Mouse (Mus musculus): ENCODE measurements around the gene Gpr19. TPM values are rescaled to one million over a fixed set of nuclear protein-coding genes. Genes with fewer than 3 reads are reported as not detected.

Gene Gpr19
- polyA plus RNA-seq, 1 experiment from 2014 or later, result 9.8 TPM

DNA sequence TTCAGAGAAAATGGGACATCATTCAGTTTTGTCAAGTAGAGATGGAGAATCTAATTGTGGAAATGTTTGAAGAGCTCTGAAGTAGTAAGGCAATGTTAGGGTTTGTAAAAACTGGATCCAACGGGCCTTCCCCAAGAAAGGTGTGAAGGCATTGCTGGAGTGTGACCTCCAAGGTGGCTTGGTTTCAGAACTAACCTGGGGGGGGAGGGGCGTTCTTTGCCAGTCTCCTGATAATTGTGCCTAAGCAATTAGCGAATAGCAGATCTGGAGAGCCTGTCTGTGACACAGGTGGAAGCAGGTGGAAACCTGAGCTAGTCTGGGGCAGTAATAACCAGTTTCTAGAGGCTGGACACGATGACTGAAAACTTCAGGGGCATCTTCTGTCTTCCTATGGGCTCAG is 52.7 kb downstream of the Gpr19 start:
- TF ChIP-seq EP300 (IDR thresholded peaks at IDR 0.05) (no peak), CTCF (IDR thresholded peaks at IDR 0.05) (no peak)
- DNase-seq (ENCODE audit: low spot score) (no peak), ATAC-seq (no peak)
- no peaks in the 10 kb centered on the region for H3K4me1 ChIP-seq (ENCODE audit: insufficient read depth, low read depth, low read length)
- H3K27ac ChIP-seq (ENCODE audit: low read length), result no peak overlapping the region
- H3K27me3 ChIP-seq (replicated peaks; ENCODE audit: insufficient read depth, low read length), result no peaks in the 10 kb centered on the region
- H3K4me2 ChIP-seq (replicated peaks; ENCODE audit: low read depth, low read length), result no peak overlapping the region
- peaks cover 10% of the 10 kb centered on the region; the same call in 1 of the 2 replicates for H3K36me3 ChIP-seq (ENCODE audit: insufficient read depth, low read length)
- H3K4me3 ChIP-seq (ENCODE audit: low read depth, low read length), result no peak overlapping the region
- H3K9me3 ChIP-seq (ENCODE audit: low read length), result no peaks in the 10 kb centered on the region
- 69% methylated on average over 4 of the region's 4 CpGs for WGBS
- H3K9ac ChIP-seq (replicated peaks; ENCODE audit: low read depth), result no peak overlapping the region

DNA sequence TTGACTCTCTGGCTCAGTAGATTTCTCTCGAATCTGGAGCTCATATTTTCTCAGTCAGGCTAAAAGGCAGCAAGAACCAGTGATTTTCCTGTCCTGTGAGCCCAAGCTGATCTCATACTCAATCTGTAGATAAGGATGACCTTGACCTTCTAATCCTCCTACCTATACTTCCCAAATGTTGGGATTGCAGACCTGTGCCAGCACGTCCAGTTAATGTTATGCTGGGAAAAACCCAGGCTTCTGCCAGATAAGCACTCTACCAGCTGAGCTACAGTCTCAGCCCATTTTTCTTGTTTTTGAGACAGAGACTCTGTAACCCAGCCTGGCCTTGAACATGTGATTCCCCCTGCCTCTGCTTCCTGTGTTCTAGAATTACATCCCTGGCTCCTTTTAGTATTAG is 58.0 kb downstream of the Gpr19 start:
- Histone ChIP-seq H3K36me3 (ENCODE audit: insufficient read depth, low read length) (no peaks in the 10 kb centered on the region), H3K9ac (replicated peaks; ENCODE audit: low read depth) (no peak overlapping the region; the same call in 1 of the 2 replicates), H3K4me1 (ENCODE audit: insufficient read depth, low read depth, low read length) (no peaks in the 10 kb centered on the region), H3K27me3 (replicated peaks; ENCODE audit: insufficient read depth, low read length) (no peaks in the 10 kb centered on the region), H3K4me2 (replicated peaks; ENCODE audit: low read depth, low read length) (no peak overlapping the region), H3K27ac (ENCODE audit: low read length) (no peak overlapping the region), H3K9me3 (ENCODE audit: low read length) (no peaks in the 10 kb centered on the region), H3K4me3 (ENCODE audit: low read depth, low read length) (no peak overlapping the region)
- ATAC-seq (no peak), DNase-seq (ENCODE audit: low spot score) (no peak)
- WGBS, result 81% methylated on average over 2 of the region's 2 CpGs
- TF ChIP-seq CTCF (IDR thresholded peaks at IDR 0.05) (no peak), EP300 (IDR thresholded peaks at IDR 0.05) (no peak)

DNA sequence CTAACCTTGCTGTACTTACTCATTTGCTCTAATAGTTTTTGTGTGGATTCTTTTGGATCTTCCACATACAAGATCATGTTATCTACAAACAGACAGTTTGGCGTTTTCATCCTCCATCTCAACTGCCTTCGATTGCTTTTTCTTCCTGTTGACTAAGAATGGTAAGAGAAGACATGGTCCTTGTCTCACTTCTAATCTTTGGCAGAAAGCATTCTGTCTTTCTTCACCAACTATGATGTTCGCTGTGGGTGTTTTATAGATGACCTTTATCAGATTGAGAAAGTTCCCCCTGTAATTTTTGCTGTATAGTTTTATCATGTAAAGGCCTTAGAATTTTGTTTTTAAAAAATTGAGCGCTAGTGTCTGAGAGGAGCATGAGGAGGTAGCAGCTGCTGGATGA is 60.3 kb downstream of the Gpr19 start:
- Histone ChIP-seq H3K4me3 (ENCODE audit: low read depth, low read length) (no peak overlapping the region), H3K36me3 (ENCODE audit: insufficient read depth, low read length) (no peaks in the 10 kb centered on the region), H3K27me3 (replicated peaks; ENCODE audit: insufficient read depth, low read length) (no peaks in the 10 kb centered on the region), H3K27ac (ENCODE audit: low read length) (no peak overlapping the region), H3K4me2 (replicated peaks; ENCODE audit: low read depth, low read length) (no peak overlapping the region), H3K9ac (replicated peaks; ENCODE audit: low read depth) (no peak overlapping the region), H3K9me3 (ENCODE audit: low read length) (no peaks in the 10 kb centered on the region), H3K4me1 (ENCODE audit: insufficient read depth, low read depth, low read length) (no peaks in the 10 kb centered on the region)
- WGBS, result 86% methylated on average over 4 of the region's 4 CpGs
- TF ChIP-seq CTCF (IDR thresholded peaks at IDR 0.05) (no peak), EP300 (IDR thresholded peaks at IDR 0.05) (no peak)
- ATAC-seq (no peak), DNase-seq (ENCODE audit: low spot score) (no peak)

DNA sequence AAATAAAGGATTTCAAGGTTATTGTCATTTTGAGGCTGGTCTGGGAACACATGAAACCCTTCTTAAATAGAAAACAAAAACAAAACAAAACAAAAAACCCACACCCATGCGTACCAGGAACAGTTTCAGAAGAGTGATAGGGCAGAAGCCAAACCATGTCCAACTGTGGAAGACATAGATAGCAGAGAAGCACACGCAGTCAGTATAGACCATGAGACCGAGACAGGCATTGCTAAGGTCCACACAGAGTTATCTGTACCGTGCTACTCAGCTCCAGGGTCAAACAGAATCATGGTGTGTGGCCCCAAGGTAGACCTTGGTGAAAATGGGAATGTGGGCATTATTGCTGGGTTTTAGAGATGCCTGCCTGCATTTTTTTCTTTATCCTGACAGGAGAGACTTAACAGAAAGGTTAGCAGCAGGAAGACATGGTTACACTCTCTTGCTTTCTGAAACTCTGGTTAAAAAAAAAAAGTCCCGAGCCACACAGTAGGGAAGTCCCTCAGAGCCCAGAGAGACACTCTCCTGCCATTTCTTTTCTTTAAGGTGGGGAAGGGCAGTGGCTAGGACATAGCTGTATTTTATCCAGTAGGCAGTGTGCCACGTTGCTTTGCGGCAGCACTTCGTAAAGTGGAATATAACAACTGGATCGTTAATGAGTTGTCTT is 63.7 kb downstream of the Gpr19 start:
- TF ChIP-seq CTCF (IDR thresholded peaks at IDR 0.05) (no peak), EP300 (IDR thresholded peaks at IDR 0.05) (no peak)

DNA sequence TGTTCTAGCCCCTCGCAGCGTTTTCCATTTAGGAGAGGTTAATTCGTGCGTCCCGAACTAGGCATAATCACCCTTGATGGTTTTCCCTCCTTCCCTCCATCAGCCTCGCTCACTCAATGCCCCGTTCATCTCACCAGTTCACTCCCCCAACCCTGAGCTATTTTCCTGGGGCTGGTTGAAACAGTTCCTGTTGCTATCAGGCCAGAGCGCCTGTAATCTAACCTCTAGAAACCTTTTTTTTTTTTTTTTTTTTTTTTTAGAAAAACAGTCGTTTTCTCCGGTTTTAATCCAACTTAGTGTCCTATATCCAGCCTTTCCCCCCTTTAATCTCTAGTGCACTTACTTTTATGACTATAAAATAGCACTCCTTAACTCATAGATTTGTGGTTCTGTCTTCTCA is 67.6 kb downstream of the Gpr19 start:
- H3K9me3 ChIP-seq (ENCODE audit: low read length), result no peaks in the 10 kb centered on the region
- H3K27ac ChIP-seq (ENCODE audit: low read length), result peak overlapping the region; percentile 98
- TF ChIP-seq CTCF (IDR thresholded peaks at IDR 0.05) (no peak), EP300 (IDR thresholded peaks at IDR 0.05) (no peak)
- peak overlapping the region; percentile 70 for H3K4me3 ChIP-seq (ENCODE audit: low read depth, low read length)
- H3K4me2 ChIP-seq (replicated peaks; ENCODE audit: low read depth, low read length), result peak overlapping the region; percentile 66
- peak overlapping the region; percentile 82 for H3K9ac ChIP-seq (replicated peaks; ENCODE audit: low read depth)
- no peaks in the 10 kb centered on the region for H3K27me3 ChIP-seq (replicated peaks; ENCODE audit: insufficient read depth, low read length)
- peaks cover 4% of the 10 kb centered on the region; the same call in 1 of the 2 replicates for H3K4me1 ChIP-seq (ENCODE audit: insufficient read depth, low read depth, low read length)
- DNase-seq (ENCODE audit: low spot score), result peak; percentile 19
- 2% methylated on average over 10 of the region's 10 CpGs for WGBS
- H3K36me3 ChIP-seq (ENCODE audit: insufficient read depth, low read length), result no peaks in the 10 kb centered on the region
- ATAC-seq, result no peak

More for the DNA sequence above, 63.7 kb downstream of the Gpr19 start:
- no peaks in the 10 kb centered on the region for H3K4me1 ChIP-seq (ENCODE audit: insufficient read depth, low read depth, low read length)
- no peak overlapping the region for H3K9ac ChIP-seq (replicated peaks; ENCODE audit: low read depth)
- ATAC-seq (no peak), DNase-seq (ENCODE audit: low spot score) (no peak)
- H3K4me3 ChIP-seq (ENCODE audit: low read depth, low read length), result no peak overlapping the region
- H3K27ac ChIP-seq (ENCODE audit: low read length), result no peak overlapping the region
- 81% methylated on average over 9 of the region's 9 CpGs for WGBS
- no peaks in the 10 kb centered on the region for H3K36me3 ChIP-seq (ENCODE audit: insufficient read depth, low read length)
- no peaks in the 10 kb centered on the region for H3K27me3 ChIP-seq (replicated peaks; ENCODE audit: insufficient read depth, low read length)
- H3K9me3 ChIP-seq (ENCODE audit: low read length), result no peaks in the 10 kb centered on the region
- H3K4me2 ChIP-seq (replicated peaks; ENCODE audit: low read depth, low read length), result no peak overlapping the region

DNA sequence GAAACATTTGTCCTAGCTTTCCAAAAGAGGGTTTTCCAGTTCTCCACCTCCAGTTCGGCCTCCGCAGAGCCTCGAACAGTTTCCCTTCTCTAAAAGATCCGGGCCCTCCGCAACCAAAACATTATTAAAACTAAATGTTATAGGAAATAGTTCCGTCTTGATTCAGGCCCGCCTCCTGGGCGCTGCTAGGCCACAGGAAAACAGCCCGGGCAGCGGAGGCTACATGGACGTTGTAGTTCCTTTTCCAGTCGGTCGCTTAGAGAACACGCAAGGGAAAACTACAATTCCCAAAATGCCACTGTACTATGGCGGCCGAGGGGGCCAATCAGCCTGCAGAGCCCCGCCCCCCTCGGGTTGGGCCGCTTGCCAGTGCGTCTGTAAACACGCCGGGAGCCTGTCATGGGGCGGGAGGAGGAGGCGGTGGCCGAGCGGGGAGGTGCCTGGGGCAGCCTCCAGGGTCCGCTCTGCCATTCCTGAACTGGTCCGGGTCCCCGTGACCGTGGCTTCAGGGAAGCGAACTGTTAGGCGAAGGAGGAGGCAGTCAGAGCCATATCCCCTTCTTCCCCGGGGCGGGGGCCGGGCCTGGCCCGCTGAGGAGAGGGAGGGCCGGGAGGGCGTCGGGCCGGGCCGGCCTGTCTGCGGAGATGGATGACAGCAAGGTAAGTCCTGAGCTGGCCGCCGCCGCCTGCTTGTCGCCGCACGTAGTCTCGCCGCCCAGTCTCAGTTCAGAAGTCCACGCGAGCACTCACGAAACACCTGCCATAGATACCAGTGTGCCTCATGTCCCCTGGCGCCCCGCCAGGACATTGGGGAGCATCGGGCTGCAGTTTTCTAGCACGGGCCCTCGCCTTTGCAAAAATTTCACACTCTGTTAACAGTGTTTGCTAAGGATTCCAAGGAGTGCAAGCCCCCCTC is 68.3 kb downstream of the Gpr19 start, which contains the start of gene Crebl2:
Gene Crebl2, plus strand, starts transcription at position 369 of the 915 bp plus-strand sequence.
- Histone ChIP-seq H3K4me3 (ENCODE audit: low read depth, low read length) (peak within 1 kb of the TSS; percentile 70), H3K27ac (ENCODE audit: low read length) (peak within 1 kb of the TSS; percentile 98), H3K4me2 (replicated peaks; ENCODE audit: low read depth, low read length) (peak within 1 kb of the TSS; percentile 66), H3K4me1 (ENCODE audit: insufficient read depth, low read depth, low read length) (peaks cover 4% of the 10 kb centered on the region; the same call in 1 of the 2 replicates), H3K27me3 (replicated peaks; ENCODE audit: insufficient read depth, low read length) (no peaks in the 10 kb centered on the region), H3K9ac (replicated peaks; ENCODE audit: low read depth) (peak within 1 kb of the TSS; percentile 82), H3K9me3 (ENCODE audit: low read length) (no peaks in the 10 kb centered on the region), H3K36me3 (ENCODE audit: insufficient read depth, low read length) (no peaks in the 10 kb centered on the region)
- peak; percentile 59 for TF ChIP-seq CTCF (IDR thresholded peaks at IDR 0.05)
- peak; percentile 80; the same call in 1 of the 2 replicates for TF ChIP-seq EP300 (IDR thresholded peaks at IDR 0.05)
- peak; percentile 94 for ATAC-seq
- under 1% methylated on average over 44 of the region's 58 CpGs for WGBS
- DNase-seq (ENCODE audit: low spot score), result peak; percentile 100
